Mouse (Mus musculus): ENCODE data around the gene Gm45716. TPM values are rescaled to one million over a fixed set of nuclear protein-coding genes. Genes with fewer than 3 reads are reported as not detected.

Gene Gm45716
- polyA plus RNA-seq, 1 experiment from 2014 or later, result 17.7 TPM

DNA sequence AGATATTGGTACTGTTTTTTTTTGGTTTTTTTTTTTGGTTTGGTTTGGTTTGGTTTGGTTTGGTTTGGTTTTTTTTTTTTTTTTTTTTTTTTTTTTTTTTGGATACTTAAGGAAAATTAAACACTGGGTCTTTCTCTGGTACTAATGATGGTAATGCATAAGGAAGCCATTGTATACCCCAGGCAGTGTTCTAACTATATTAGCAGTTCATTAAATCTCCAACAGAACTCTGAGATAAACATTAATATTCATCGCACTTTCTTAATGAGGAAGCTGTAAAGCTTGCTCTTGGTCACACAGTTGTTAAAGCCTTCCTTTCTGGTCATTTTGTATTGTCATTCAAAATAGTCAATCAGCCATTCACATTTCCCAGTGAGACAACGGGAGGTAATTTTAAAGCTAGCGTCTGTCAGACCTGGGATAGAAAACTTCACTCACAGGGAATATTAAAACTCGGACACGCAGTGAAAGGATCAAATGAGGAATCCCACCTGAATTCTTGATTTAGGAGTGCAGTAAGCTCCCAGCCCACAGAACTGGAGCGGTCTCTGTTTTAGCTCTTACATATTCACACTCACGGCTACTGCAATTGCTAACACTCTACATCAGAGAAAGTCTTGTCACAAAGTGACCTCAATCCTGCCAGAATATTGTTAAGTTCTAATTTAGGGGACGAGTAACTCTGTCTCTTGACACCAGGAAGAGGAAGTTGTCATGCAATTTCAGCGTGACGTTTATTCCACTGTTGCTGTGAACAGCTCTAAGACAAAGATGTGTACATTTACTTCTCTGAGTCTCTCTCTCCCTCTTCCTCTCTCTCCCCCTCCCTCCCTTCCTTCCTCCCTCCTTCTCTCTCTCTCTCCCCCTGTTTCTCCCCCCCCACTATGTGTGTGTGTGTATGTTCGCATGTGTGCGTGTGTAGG, 39.8 kb downstream of the Gm45716 start:
- Histone ChIP-seq H3K9ac (ENCODE audit: low read length) (no peak overlapping the region), H3K27ac (ENCODE audit: low read depth, low read length) (no peak overlapping the region), H3K27me3 (ENCODE audit: control insufficient read depth, insufficient read depth, low read length) (no peaks in the 10 kb centered on the region), H3K4me1 (ENCODE audit: control insufficient read depth, insufficient read depth, low read length) (no peaks in the 10 kb centered on the region), H3K4me2 (ENCODE audit: low read depth) (no peak overlapping the region), H3K9me3 (ENCODE audit: control insufficient read depth, low read length) (no peaks in the 10 kb centered on the region), H3K36me3 (ENCODE audit: control insufficient read depth, insufficient read depth, low read length) (no peaks in the 10 kb centered on the region), H3K4me3 (ENCODE audit: low read depth, low read length) (no peak overlapping the region)
- ATAC-seq (ENCODE audit: insufficient read depth, low FRiP score, low TSS enrichment), result no peak
- no peak for DNase-seq (ENCODE audit: low spot score)
- WGBS, result 58% methylated on average over 12 of the region's 12 CpGs

DNA sequence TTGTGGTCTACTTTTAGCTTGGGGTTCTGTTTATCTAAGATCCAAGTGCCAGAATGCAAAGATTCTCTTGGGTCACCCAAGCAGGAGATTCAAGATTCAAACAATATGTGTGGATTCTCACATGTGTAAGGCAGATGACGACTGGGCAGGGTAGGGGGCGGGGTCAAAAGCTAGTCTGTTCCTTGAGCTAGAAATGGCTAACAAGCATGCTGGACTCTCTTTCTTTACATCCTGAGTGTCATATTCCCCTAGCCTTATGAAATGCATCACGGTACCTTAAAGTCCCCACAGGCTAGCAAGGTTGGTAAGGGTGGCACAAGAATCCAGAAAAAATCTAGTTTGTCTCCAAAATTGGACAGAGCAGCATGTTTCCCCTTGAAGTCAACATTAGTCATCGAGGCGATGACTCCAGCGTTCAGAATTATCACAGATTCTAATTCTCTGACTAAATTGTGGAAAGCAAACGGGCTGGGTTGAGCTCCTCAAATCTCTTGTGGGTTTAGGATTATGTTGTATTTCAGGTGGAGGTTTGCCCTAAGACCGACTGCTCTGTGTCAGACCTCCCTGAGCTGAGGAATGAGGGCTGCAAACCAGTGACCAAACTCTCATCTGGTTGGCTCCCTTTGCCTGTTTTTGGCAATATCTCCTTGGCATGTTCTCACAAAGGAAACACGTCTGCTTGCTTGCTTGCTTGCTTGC, 40.9 kb downstream of the Gm45716 start:
- no peak overlapping the region for H3K27ac ChIP-seq (ENCODE audit: low read depth, low read length)
- ATAC-seq (ENCODE audit: insufficient read depth, low FRiP score, low TSS enrichment), result no peak
- WGBS, result 87% methylated on average over 9 of the region's 9 CpGs

DNA sequence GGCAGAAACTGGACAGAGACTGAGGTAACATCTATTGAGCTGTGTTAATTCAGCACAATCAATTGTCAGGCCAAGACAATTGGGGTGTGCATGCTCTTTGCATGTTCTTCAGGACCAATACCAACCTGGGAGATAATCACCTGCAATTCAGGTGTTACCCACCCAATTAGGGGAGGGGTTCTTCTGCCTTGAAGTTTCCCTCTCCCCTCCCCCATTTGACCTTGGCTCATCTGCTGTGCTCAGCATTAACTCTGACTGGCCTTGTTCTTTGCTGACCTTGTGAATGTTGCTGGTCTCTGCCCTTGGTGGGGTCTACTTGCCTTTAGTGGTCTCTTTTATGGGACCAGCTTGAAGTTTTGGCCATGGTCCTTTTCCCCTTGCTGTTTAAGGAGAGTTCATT, 42.3 kb downstream of the Gm45716 start:
- ATAC-seq (ENCODE audit: insufficient read depth, low FRiP score, low TSS enrichment) (no peak), DNase-seq (ENCODE audit: low spot score) (no peak)
- Histone ChIP-seq H3K36me3 (ENCODE audit: control insufficient read depth, insufficient read depth, low read length) (no peaks in the 10 kb centered on the region), H3K27me3 (ENCODE audit: control insufficient read depth, insufficient read depth, low read length) (no peaks in the 10 kb centered on the region), H3K9ac (ENCODE audit: low read length) (no peak overlapping the region), H3K9me3 (ENCODE audit: control insufficient read depth, low read length) (no peaks in the 10 kb centered on the region), H3K4me2 (ENCODE audit: low read depth) (no peak overlapping the region), H3K4me1 (ENCODE audit: control insufficient read depth, insufficient read depth, low read length) (0 out of 2 replicates have a peak, but pooled peaks cover 4% of the 10 kb centered on the region), H3K4me3 (ENCODE audit: low read depth, low read length) (no peak overlapping the region), H3K27ac (ENCODE audit: low read depth, low read length) (no peak overlapping the region)

More for the DNA sequence above, 40.9 kb downstream of the Gm45716 start:
- no peak overlapping the region for H3K4me2 ChIP-seq (ENCODE audit: low read depth)
- 0 out of 2 replicates have a peak, but pooled peaks cover 4% of the 10 kb centered on the region for H3K4me1 ChIP-seq (ENCODE audit: control insufficient read depth, insufficient read depth, low read length)
- no peaks in the 10 kb centered on the region for H3K9me3 ChIP-seq (ENCODE audit: control insufficient read depth, low read length)
- no peaks in the 10 kb centered on the region for H3K36me3 ChIP-seq (ENCODE audit: control insufficient read depth, insufficient read depth, low read length)
- no peak overlapping the region for H3K9ac ChIP-seq (ENCODE audit: low read length)
- DNase-seq (ENCODE audit: low spot score), result no peak
- no peak overlapping the region for H3K4me3 ChIP-seq (ENCODE audit: low read depth, low read length)
- H3K27me3 ChIP-seq (ENCODE audit: control insufficient read depth, insufficient read depth, low read length), result no peaks in the 10 kb centered on the region

DNA sequence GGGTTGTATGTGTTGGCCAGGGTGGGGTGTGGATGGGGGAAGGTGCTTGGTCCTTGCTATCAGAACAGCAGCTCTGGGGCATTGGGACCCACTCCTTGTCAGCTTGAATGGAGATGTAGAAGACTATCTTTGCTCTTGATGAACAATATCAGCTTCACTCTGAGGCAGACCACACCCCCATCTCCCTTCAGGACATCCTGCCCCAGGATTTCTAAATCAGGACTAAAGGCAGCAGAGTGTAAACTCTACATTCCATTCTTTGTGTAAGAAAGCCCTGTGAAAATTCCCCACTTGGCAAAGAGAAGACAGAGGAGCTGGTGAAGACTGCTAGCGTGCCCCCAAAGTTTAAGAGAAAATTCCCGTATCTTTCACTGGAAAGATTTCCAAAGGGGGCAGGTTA, 43.2 kb downstream of the Gm45716 start:
- no peaks in the 10 kb centered on the region for H3K9me3 ChIP-seq (ENCODE audit: control insufficient read depth, low read length)
- no peak for DNase-seq (ENCODE audit: low spot score)
- H3K9ac ChIP-seq (ENCODE audit: low read length), result no peak overlapping the region
- ATAC-seq (ENCODE audit: insufficient read depth, low FRiP score, low TSS enrichment), result no peak
- H3K27me3 ChIP-seq (ENCODE audit: control insufficient read depth, insufficient read depth, low read length), result no peaks in the 10 kb centered on the region
- WGBS, result 81% methylated on average over 2 of the region's 2 CpGs
- H3K36me3 ChIP-seq (ENCODE audit: control insufficient read depth, insufficient read depth, low read length), result no peaks in the 10 kb centered on the region
- H3K4me3 ChIP-seq (ENCODE audit: low read depth, low read length), result no peak overlapping the region
- H3K4me2 ChIP-seq (ENCODE audit: low read depth), result no peak overlapping the region
- no peak overlapping the region for H3K27ac ChIP-seq (ENCODE audit: low read depth, low read length)
- H3K4me1 ChIP-seq (ENCODE audit: control insufficient read depth, insufficient read depth, low read length), result 0 out of 2 replicates have a peak, but pooled peaks cover 4% of the 10 kb centered on the region

DNA sequence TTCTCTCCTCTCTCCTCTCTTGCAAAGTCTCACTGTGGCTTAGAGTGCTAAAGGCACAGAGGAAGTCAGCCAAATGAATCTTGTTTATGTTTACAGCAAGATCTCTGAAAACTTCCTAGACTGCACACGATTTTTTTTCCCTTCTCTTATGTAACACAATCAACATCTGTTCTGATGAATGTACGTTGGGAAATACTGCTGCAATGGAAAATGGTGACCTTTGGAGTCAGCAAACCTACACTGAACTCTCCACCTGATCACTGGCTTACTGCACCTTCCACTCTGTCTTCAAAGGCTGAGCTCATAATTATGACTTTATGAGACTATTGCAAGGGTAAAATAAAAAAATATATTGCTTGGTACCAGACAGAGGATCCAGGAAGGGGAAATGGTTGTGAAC, 44.1 kb downstream of the Gm45716 start:
- Histone ChIP-seq H3K36me3 (ENCODE audit: control insufficient read depth, insufficient read depth, low read length) (no peaks in the 10 kb centered on the region), H3K4me1 (ENCODE audit: control insufficient read depth, insufficient read depth, low read length) (0 out of 2 replicates have a peak, but pooled peaks cover 4% of the 10 kb centered on the region), H3K9ac (ENCODE audit: low read length) (no peak overlapping the region), H3K27me3 (ENCODE audit: control insufficient read depth, insufficient read depth, low read length) (no peaks in the 10 kb centered on the region), H3K9me3 (ENCODE audit: control insufficient read depth, low read length) (no peaks in the 10 kb centered on the region), H3K4me3 (ENCODE audit: low read depth, low read length) (no peak overlapping the region), H3K4me2 (ENCODE audit: low read depth) (no peak overlapping the region), H3K27ac (ENCODE audit: low read depth, low read length) (no peak overlapping the region)
- ATAC-seq (ENCODE audit: insufficient read depth, low FRiP score, low TSS enrichment) (no peak), DNase-seq (ENCODE audit: low spot score) (no peak)
- WGBS, result 77% methylated on average over 2 of the region's 2 CpGs

DNA sequence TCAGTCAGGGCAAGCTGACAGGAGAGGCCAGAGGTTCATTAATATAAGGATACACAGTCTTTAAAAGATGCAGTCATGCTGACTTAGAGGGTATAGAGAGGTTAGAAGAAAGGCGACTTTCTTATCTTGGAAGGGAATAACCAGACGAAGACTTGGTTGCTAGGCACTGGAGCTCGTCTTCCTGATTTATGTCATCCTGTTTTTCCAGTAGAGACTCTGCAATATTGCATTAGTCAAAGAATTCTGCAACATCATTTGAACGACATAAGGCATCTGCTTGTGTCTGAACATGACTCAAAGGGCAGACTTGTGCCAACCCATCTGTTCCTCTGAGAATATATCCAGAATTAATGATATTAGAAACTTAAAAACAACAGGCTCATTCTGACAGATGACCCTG, 45.2 kb downstream of the Gm45716 start:
- no peak overlapping the region for H3K4me3 ChIP-seq (ENCODE audit: low read depth, low read length)
- 45% methylated on average over 4 of the region's 4 CpGs for WGBS
- no peaks in the 10 kb centered on the region for H3K27me3 ChIP-seq (ENCODE audit: control insufficient read depth, insufficient read depth, low read length)
- H3K9me3 ChIP-seq (ENCODE audit: control insufficient read depth, low read length), result no peaks in the 10 kb centered on the region
- no peaks in the 10 kb centered on the region for H3K36me3 ChIP-seq (ENCODE audit: control insufficient read depth, insufficient read depth, low read length)
- ATAC-seq (ENCODE audit: insufficient read depth, low FRiP score, low TSS enrichment) (no peak), DNase-seq (ENCODE audit: low spot score) (no peak)
- H3K9ac ChIP-seq (ENCODE audit: low read length), result no peak overlapping the region
- no peak overlapping the region for H3K27ac ChIP-seq (ENCODE audit: low read depth, low read length)
- H3K4me2 ChIP-seq (ENCODE audit: low read depth), result no peak overlapping the region
- H3K4me1 ChIP-seq (ENCODE audit: control insufficient read depth, insufficient read depth, low read length), result 0 out of 2 replicates have a peak, but pooled peaks cover 4% of the 10 kb centered on the region

DNA sequence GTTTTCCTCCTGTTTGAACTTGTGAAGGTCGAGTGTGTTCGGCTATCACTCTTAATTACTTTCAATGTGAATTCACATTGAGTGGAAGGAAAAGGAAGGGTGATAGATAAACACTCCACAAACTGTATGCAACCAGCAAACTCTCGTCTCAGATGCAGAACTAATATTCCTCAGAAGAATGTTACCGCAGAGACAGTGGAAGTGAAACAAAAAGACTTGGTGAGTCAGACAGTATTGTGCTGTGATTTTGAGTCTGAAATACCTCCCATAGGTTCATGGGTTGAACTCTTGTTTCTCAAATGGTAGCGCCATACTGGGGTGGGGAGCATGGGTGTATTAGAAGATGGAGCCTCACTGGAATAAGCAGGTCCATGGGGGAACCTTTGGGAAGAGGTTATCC, 47.7 kb downstream of the Gm45716 start:
- Histone ChIP-seq H3K36me3 (ENCODE audit: control insufficient read depth, insufficient read depth, low read length) (no peaks in the 10 kb centered on the region), H3K27me3 (ENCODE audit: control insufficient read depth, insufficient read depth, low read length) (no peaks in the 10 kb centered on the region), H3K9ac (ENCODE audit: low read length) (no peak overlapping the region), H3K9me3 (ENCODE audit: control insufficient read depth, low read length) (no peaks in the 10 kb centered on the region), H3K4me3 (ENCODE audit: low read depth, low read length) (no peak overlapping the region), H3K4me2 (ENCODE audit: low read depth) (no peak overlapping the region), H3K4me1 (ENCODE audit: control insufficient read depth, insufficient read depth, low read length) (0 out of 2 replicates have a peak, but pooled peaks cover 4% of the 10 kb centered on the region), H3K27ac (ENCODE audit: low read depth, low read length) (no peak overlapping the region)
- no peak for DNase-seq (ENCODE audit: low spot score)
- ATAC-seq (ENCODE audit: insufficient read depth, low FRiP score, low TSS enrichment), result no peak
- 85% methylated on average over 5 of the region's 5 CpGs for WGBS

DNA sequence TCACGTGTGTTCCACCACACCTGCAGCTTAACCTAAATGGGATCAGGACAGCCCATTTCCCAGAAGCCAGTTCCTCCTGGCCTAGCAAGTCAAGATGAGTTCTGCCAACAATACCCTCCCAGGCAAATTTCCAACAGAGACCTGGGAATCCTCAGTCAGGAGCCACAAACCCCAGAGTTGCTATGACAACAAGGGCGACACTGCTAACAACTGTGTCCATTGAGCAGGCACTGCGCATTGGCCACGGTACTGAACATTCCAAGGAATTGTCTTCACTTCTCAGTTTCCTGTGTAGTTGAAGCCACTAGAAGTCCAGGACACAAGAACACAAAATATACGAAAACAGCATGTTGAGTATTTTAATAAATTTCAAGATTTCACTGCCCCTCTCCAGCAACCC, 50.1 kb downstream of the Gm45716 start:
- no peak overlapping the region for H3K9ac ChIP-seq (ENCODE audit: low read length)
- H3K36me3 ChIP-seq (ENCODE audit: control insufficient read depth, insufficient read depth, low read length), result no peaks in the 10 kb centered on the region
- H3K27ac ChIP-seq (ENCODE audit: low read depth, low read length), result no peak overlapping the region
- H3K4me3 ChIP-seq (ENCODE audit: low read depth, low read length), result no peak overlapping the region
- no peak for ATAC-seq (ENCODE audit: insufficient read depth, low FRiP score, low TSS enrichment)
- H3K27me3 ChIP-seq (ENCODE audit: control insufficient read depth, insufficient read depth, low read length), result no peaks in the 10 kb centered on the region
- WGBS, result 68% methylated on average over 5 of the region's 5 CpGs
- peak; percentile 10 for DNase-seq (ENCODE audit: low spot score)
- no peaks in the 10 kb centered on the region for H3K9me3 ChIP-seq (ENCODE audit: control insufficient read depth, low read length)
- H3K4me2 ChIP-seq (ENCODE audit: low read depth), result no peak overlapping the region
- 0 out of 2 replicates have a peak, but pooled peaks cover 1% of the 10 kb centered on the region for H3K4me1 ChIP-seq (ENCODE audit: control insufficient read depth, insufficient read depth, low read length)

Data from neural tube, embryonic 11.5 days (tissue).